Mouse (Mus musculus) kidney, adult 8-10 months (tissue): ENCODE results near the gene Dazap1.

ENCODE experiments used
- DNase-seq, 2 experiments: peaks; one replicate each; pipeline ENCODE4 v3.0.0; 2022

The Dazap1 gene

GRCm38 (mm10) chr10:80271870-80272585 is 10.7 kb downstream of the Dazap1 start:
- no peak for DNase-seq

- DNase-seq = no peak
These were observed 12.6 kb downstream of the Dazap1 start for GRCm38 (mm10) chr10:80273847-80274246.

- DNase-seq = no peak
These were observed 15.0 kb downstream of the Dazap1 start for GRCm38 (mm10) chr10:80276238-80276637.

- DNase-seq = no peak
These were observed 17.1 kb downstream of the Dazap1 start for GRCm38 (mm10) chr10:80278390-80278789.

- DNase-seq = no peak
These were observed 18.0 kb downstream of the Dazap1 start for GRCm38 (mm10) chr10:80279273-80279672.

- DNase-seq = peak; percentile 93 to 94
These were observed 20.0 kb downstream of the Dazap1 start for GRCm38 (mm10) chr10:80281304-80281703.

- peak; percentile 71 to 75 for DNase-seq
These were observed 20.7 kb downstream of the Dazap1 start for GRCm38 (mm10) chr10:80281921-80282371.

GRCm38 (mm10) chr10:80282481-80283441 is 21.5 kb downstream of the Dazap1 start:
- peak in 1 of 2 experiments; percentile 32 for DNase-seq

- no peak for DNase-seq
These were observed 24.2 kb downstream of the Dazap1 start for GRCm38 (mm10) chr10:80285222-80286070.

GRCm38 (mm10) chr10:80288097-80288496 is 26.8 kb downstream of the Dazap1 start:
- DNase-seq = no peak

GRCm38 (mm10) chr10:80288657-80289056 is 27.4 kb downstream of the Dazap1 start:
- no peak for DNase-seq

GRCm38 (mm10) chr10:80292251-80293146 is 31.2 kb downstream of the Dazap1 start, which contains the start of gene Rps15:
Rps15 (plus strand) TSS chr10:80292453.
- DNase-seq = peak; percentile 92 to 94

GRCm38 (mm10) chr10:80293325-80293724 is 32.0 kb downstream of the Dazap1 start:
- no peak for DNase-seq

- DNase-seq = no peak
These were observed 33.0 kb downstream of the Dazap1 start for GRCm38 (mm10) chr10:80294311-80294710.

GRCm38 (mm10) chr10:80294788-80295303 is 33.6 kb downstream of the Dazap1 start:
- no peak for DNase-seq

GRCm38 (mm10) chr10:80295618-80296425 is 34.5 kb downstream of the Dazap1 start, which contains the start of gene Apc2:
Apc2 (plus strand) TSS chr10:80295977.
- peak; percentile 66 to 81 for DNase-seq

- no peak for DNase-seq
These were observed 35.5 kb downstream of the Dazap1 start for GRCm38 (mm10) chr10:80296824-80297223.

GRCm38 (mm10) chr10:80297526-80298133 is 36.3 kb downstream of the Dazap1 start:
- DNase-seq = no peak

- no peak for DNase-seq
These were observed 37.4 kb downstream of the Dazap1 start for GRCm38 (mm10) chr10:80298571-80299281.
